Mouse (Mus musculus): Measurements from ENCODE around the gene Nxf3. TPM values are rescaled to one million over a fixed set of nuclear protein-coding genes. Genes with fewer than 3 reads are reported as not detected.
"Not testable (repeated sequence)": the region's sequence is repeated elsewhere in the genome, so short reads cannot be mapped to it uniquely, and the experiment has no call there.

Gene Nxf3
- not detected for total RNA-seq (2021)
- long read RNA-seq, experiment 1 = 0 reads
- long read RNA-seq, experiment 2 = 0 reads

DNA sequence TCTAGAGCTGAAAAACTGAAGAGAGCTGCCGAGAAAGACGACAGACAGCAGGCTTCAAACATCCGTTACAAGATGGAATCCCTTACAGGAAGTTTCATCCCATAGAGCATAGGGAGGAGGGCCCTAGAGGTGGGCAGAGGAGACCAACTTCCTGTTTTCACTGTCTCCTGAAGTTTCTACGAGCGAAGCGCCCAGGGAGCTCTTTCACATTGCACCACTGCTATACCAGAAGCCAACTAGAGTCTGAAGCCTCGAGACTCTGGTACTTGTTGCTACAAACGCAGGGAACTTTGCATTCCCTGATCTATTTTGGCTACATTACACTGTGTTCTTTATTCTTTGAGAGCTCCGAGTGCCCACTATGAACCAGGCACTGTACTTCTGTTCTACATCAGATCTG is at the start of gene Nxf3:
Nxf3 (minus strand) TSS at position 101 of the 400 bp plus-strand sequence.
- no peak for DNase-seq (ENCODE audit: low spot score)

DNA sequence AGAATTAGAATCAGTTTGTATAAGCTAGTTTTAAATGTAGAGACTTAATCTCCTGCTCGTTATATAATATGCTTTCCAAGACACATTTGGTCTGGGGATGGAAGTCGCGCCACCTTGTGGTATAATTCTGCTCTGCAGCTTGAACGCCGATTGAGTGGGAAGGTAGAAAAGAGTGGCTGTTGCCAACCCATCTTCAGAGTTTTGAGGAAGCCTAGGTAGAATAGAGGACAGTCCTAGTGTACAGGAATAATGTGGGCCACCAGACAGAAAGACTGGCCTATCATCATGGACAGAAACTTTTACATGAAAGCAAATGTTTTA is 42.6 kb upstream of the Nxf3 start:
- peak; percentile 3 for DNase-seq (ENCODE audit: low spot score)

DNA sequence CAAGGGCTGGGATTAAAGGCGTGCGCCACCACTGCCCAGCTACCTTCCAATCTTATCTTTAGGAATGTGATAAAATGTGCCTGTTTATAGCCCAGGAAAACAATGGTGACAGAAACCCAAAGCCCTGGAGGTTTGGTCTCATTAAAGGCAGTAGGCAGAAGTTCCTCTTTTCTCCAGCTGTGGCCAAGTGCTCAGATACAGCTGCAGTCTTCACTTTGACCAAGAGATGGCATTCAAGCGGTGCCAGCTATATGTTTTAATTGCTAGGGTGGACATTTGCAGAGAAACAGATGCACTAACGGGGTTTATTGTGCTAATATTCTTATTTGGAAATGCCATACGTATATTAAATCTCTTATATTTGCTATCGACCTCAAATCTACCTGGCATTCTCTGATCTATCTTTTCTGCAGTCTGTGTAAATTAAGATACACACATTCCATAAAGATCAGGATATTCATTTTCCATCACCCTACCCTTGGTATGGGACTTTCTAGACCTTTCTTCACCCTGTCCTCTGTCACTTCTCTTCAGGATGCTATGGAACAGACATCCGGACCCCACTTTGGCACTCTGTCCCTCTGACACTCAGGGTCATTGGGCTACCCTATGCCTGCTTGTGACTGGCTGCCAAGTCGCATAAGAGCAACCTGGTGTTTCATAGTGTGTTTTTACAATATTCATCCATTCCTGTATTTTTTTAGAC is 42.1 kb upstream of the Nxf3 start:
- DNase-seq (ENCODE audit: low spot score) = no peak

DNA sequence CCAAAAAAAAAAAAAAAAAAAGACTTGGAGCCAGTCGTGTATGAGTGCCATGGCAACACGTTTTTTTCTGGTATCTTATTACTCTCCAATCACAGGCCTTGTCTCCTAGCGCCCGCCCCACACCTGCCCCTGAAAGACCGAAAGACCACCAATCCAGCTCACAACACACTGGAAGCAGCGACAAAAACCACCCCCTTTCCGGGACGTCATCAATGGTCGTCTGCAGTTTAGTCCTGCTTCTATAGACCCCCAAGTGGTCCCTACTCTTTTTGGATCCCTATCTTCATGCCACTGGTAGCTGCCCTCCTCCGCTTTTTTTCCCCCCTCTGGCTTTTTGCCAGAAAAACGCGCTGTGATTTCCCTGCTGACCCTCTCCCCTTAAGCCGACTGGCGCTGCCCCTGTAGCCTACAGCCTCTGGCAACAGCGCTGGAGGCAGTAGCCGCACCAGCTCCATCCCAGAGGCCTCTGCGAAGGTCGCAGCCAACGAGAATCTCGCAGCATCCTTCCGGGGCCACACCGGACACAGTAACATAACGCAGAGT is 30.4 kb upstream of the Nxf3 start:
- DNase-seq (ENCODE audit: low spot score) = no peak

DNA sequence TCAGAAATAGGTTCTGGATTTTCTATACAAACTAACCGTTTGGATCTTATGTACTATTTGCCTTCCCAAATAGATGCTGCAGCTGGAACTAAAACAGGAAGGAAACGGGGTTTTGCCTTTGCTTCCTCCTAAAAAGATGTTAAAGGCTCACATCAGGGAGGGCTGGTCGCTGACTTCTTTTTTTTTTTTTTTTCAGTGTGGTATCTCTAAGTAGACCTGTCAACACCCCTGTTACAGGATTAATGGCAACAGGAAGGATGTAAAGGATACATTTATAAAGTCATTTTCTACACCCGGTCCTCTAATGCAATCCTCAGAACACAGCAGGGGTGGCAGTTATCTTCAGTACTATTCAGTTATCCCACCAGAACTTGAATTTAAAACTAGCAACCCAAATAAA is 30.0 kb upstream of the Nxf3 start:
- DNase-seq (ENCODE audit: low spot score) = no peak

DNA sequence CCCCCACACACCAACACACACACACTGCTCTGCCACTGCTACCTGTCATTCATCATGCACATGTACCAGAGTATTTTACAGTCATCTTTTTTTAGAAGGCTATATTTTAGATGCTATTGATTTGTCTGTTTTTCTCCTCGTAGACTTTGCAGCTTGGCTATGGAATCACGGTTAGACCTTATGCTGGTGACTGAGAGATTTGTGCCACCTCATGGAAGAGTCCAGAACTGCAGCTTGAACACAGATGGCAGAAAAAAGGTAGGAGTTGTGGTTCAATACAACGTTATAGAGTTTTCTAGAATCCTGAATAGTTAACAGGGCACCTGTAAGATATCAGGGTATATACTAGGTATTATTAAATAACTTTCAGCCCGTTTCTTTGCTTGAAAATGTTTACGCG is 22.9 kb upstream of the Nxf3 start:
- peak; percentile 1 for DNase-seq (ENCODE audit: low spot score)

DNA sequence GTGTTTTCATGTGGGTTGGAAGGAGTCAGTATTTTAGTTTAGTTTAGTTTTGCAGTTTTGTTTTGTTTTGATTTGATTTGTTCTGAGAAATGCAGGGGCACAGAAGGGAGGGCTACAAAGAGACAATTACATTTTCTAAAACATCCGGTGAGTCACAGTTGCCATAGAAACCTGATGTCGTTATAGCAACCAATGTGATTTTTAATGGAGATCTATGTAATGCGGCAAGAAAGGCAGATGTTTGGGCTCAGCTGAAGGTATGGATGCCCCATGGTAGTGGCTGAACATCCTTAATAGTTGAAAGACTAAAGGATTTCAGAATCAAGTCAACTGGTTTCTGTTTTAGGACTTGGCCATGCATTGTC is 19.7 kb upstream of the Nxf3 start:
- DNase-seq (ENCODE audit: low spot score) = no peak

DNA sequence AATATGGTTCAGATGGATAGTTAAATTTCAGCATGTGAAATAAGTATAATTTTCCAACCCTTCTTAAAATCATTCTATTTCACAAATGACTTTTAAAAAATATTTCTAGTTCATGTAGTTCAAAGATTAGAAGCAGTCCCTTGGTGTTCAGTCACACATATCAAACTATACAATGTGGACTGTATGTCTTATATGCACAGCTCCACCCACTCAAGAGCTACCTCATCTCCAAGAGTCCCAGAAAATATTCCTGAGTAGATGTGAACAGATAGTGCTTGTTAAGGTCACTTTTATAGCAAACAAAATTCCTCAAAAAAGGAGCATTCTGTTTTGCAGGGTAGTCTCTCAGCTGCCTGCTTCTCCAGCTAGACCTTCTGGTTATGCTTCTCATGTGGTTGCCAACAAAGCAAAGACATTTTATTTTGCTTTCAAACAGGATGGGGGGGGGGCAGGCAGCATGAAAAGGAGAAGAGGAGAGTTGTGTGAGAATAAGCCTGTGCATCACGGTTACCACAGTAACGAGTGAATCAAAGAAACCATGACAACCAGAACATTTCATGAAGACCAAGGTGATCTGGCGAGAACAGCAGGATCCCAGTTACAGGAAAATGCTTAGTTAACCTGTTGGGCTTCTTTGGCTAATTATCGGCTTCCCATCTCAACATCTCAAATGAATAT is 19.1 kb upstream of the Nxf3 start:
- no peak for DNase-seq (ENCODE audit: low spot score)

DNA sequence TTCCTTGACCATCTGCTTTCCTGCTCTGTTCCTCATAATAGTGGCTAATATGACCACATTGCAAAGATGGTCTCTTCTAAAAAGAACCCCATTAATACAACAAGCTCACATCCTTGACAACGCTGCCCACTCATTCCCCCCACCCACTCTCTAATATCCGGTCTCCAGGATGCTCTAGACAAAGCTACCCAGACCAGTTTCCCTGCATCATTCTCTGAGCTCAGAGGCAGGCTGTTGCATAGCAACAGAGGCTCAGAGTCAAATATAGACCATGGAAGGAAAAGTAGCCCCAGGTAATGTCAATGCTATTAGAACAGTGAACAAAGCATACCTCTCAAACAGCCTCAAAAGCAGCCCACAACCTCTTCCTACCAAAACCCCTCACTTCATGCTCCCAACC is 9.4 kb upstream of the Nxf3 start:
- DNase-seq (ENCODE audit: low spot score) = no peak

DNA sequence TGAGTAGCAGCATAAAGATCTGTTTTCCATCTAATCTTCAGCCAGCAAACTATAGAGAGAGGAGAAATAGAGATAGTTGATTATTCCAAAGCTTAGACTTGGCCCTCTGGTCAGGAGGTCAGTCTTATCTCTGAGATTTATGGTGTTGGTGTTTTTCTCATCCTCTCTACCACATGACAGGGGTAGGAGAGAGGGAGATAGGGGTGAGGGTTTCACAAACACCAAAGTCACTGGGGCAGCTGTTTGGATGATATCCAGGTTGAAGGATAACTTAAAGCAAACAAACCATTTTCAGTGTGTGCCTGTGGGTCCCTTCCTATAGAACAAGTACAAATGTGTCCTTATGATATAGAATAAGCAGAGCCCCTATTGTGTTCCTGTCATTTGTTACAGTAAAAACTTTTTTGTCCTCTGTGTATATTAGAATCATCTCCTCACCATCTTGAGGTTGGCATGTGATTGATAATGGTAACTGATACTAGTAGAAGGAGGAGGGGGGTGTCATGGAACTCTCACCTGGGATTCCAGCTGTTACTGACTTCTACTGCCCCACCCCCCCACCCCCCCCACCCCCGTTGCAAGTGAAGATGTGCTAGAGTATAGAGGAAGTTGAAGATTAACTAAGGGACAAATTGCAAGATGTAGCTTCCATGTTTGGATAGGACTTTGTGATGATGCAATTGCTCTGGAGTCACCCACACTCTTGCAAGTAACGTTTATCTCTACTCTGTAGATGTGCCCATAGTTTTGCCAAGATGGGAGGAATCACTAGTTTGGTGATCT is 7.6 kb upstream of the Nxf3 start:
- DNase-seq (ENCODE audit: low spot score) = no peak

DNA sequence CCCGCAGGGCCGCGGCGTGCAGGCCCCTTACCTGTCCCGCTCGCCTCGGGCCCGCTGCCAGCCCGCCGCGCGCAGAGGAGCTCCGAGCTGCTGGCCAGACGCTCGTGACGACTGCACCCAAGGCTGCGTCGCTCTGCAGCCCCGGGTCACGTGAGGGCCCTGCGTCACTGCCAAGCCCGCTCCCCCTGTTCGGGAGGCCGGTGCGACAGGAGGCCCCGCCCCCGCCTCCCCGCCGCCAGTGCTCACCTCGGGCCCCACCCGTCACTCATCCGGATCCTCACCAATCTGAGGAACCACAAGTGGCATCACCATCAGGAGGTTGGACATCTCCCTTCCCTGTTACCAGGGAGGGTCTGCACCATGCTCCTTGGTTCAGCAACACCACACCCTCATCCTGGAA is 17.0 kb downstream of the Nxf3 start, which contains the start of gene Bex2:
Bex2 (minus strand) TSS at position 217 of the 400 bp plus-strand sequence.
- DNase-seq (ENCODE audit: low spot score) = not testable (repeated sequence)

DNA sequence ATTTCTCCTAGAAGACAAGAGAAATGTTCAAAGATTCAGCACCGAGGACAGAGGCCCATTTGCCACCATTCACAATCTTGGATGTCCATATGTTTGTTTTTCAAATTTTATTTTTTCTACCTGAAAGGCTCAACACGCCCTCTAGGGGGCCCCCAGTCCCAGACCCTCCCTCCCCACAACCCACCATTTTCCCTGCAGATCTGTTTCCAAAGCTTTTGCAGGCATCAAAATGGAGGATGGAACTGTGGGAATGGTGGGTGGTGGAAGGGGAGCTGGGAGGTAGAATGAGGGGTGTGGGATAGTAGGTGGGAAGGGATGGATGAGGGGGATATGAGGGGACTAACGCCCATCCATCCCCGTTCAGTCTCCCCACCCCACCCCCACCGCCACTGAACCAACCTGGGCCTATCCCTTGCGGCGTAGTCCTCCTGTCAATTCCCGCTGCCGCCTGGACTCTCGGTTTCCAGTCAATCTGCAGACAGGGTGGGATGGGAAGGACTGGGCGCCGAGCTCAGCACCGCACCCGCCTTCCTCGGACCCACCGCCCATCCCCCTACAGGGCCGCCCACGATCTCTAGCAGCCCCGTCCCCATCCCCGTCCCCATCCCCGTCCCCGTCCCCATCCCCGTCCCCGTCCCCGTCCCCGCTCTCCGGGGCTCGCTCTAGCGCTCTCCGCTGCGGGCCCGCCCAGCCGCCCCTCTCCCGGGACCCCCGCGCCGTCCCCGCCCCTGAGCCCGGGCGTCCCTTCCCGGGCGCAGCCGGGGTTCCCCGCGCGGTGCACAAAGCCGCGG is 17.7 kb downstream of the Nxf3 start:
- DNase-seq (ENCODE audit: low spot score) = not testable (repeated sequence)

DNA sequence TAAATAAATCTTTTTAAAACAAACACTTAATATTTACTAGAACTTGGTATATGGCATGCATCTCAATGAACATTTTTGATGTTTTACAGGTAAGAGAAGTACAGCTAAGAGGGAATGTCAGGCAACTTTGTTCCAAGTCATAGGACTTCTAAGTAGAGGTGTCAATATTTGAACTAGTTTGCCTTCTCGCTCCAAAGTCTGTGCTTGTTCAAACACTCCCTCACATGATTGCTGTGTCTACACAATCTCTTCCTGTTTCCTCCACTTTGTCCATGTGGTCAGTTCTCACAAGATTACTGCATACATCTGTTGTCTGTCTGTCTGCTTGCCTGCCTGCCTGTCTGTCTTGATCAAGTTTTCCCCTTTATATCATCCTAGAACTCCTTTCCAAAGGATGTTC is 24.4 kb downstream of the Nxf3 start:
- no peak for DNase-seq (ENCODE audit: low spot score)

DNA sequence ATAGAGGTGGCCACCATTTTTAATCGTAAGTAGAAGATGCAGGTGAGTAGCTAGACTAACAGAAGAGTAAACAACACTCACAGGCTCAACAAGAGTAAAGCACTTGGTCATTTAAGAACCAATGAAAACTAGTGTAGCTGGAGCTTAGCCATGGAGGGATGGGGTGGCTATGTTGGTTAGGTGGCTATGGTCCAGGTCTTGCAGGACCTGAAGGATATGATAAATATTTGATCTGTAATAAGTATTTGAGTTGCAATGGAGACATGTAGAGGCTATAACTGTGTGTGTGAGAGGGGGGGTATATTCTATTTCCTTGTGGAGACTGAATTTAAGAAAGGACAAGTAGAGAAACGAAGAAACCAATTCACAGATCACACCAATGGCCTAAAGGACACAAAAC is 33.8 kb downstream of the Nxf3 start:
- DNase-seq (ENCODE audit: low spot score) = no peak

DNA sequence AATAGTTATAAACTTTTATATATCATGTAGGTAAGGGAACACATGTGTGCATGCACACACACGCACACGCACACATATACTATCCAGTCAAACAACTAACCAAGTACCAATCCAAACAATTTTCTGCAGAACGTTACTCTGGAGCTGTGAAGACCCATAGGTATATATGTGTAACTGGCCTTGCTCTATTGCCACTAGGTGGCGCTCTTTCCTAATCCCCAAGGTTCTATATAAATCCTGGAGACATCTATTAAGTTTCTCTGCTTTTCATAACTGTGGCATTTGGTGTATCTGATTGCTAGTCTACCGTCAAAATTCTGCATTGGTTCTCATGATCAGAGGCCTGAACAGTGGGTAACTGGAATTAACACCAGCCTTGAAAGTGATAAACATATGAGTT is 37.5 kb downstream of the Nxf3 start:
- peak; percentile 16 for DNase-seq (ENCODE audit: low spot score)

DNA sequence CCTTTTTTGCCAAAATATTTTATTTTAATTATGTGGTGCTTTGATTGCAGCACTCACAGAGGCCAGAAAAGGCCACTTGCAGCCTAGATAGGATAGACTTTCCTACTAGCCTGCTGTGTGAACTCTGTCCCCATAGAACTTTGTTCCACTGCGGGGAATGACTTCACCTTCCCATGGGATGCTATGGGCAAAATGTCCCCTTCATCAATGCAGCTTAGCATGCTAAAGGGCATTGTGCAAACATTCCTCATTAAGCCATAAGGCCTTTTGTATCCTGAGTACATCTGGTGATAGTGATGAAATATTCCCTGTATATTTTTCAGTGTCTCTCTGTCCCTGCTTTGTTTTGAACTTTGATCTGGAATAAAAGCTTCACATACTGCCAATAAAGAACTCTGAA is 41.3 kb downstream of the Nxf3 start:
- no peak for DNase-seq (ENCODE audit: low spot score)

DNA sequence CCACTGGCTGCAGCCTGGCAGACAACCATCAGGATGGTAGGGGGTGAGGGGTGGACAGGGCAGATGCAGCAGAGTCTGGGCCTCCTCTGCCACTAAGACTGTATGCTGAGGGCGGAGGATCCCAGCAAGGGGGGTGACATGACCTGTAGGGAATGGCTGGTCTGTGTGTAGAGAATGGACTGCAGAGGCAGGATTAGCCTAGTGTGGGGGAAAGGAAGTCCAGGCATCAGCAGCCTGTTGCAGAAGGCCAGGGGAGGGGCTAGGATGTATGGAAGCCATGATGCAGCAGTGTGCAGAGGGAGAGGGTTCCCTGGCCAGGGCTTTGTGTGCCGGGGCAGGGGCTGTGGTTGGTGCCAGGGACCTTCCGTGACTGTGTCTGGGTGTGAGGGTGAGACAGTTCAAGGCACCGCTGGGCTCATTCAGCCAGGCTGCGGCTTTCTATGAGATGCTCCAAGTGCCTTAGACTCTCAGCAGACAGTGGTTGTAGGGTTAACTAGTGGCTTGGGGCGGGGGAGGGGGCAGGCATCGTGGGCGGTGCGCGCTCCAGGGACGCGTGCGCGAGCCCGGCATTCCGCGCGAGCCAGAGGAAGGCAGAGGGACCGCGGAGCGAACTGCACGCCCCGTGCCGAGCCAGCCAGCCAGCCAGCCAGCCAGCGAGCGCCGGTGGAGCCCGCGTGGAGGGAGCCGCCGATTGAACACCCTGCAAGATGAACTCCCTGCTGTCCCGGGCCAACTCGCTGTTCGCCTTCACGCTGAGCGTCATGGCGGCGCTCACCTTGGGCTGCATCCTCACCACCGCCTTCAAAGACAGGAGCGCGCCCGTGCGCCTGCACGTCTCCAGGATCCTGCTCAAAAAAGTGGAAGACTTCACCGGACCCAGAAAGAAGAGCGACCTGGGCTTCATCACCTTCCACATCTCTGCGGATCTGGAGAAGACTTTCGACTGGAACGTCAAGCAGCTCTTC is 52.0 kb downstream of the Nxf3 start, which contains the start of gene Arxes1:
Arxes1 (plus strand) TSS at position 569 of the 965 bp plus-strand sequence.
- DNase-seq (ENCODE audit: low spot score) = not testable (repeated sequence)

DNA sequence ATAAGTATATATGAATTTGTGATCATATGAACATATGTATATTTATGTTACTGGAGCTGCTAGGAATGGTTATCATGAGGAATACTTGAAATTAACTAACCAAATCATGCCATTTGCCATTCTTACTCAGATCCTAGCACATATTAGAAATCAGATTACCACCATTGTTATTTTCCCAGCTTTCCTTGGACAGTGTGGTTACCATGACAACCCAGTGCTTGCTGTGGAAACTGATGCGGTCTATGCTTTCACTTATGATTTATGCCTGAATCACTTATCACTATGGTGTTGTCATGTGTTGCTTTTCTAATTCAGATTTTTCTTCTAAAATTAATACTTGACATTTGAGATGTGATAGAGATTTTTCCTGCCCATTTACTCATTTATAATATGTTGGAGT is 54.7 kb downstream of the Nxf3 start:
- DNase-seq (ENCODE audit: low spot score) = no peak
